Mouse (Mus musculus): ENCODE results near the gene Gm28553. TPM values are rescaled to one million over a fixed set of nuclear protein-coding genes. Genes with fewer than 3 reads are reported as not detected.

Gene Gm28553
- total RNA-seq (2023; ENCODE audit: inconsistent age): not detected in 4 replicates

DNA sequence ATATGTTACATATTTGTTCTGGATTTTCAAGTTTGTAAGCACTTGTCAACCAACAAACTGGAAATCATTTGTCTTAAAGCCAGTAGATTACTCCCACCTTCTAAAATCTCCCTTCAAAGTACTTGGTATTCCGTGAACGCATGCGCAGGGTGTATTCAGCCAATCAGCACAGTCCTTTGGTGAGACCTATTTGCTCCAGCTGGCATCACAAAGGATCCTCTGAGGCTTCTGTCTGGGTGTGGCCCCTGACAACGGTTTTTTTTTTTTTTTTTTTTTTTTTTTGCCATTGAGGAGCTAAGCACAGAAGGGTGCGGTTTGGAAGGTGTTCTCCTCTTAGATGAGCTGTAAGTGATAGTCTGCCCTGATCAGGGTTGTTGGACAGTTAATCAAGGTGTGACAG lies at the start of gene Gm28553:
Gm28553 (plus strand) TSS at position 301 of the 400 bp plus-strand sequence.

